Mouse (Mus musculus) spleen, postnatal 36 days (tissue): Measurements from ENCODE around the gene Emx2.

ENCODE experiments used
- DNase-seq, 2 experiments: peaks; one replicate each; pipeline ENCODE4 v3.0.0; 2022; ENCODE audit warnings: low spot score in 2 of 2, mixed read lengths in 1 of 2

The Emx2 gene

GRCm38 (mm10) chr19:59457951-59458742 is at the start of gene Emx2:
Gene Emx2 (plus strand): TSS chr19:59458372.
- DNase-seq, result no peak

- no peak for DNase-seq
These were observed 44.0 kb upstream of the Emx2 start for GRCm38 (mm10) chr19:59414128-59414527.

- peak; percentile 63 to 67 for DNase-seq
These were observed 40.1 kb upstream of the Emx2 start for GRCm38 (mm10) chr19:59418024-59418423.

GRCm38 (mm10) chr19:59418671-59419070 is 39.5 kb upstream of the Emx2 start:
- DNase-seq, result no peak

- DNase-seq, result no peak
These were observed 35.8 kb upstream of the Emx2 start for GRCm38 (mm10) chr19:59422393-59422792.

GRCm38 (mm10) chr19:59423685-59424084 is 34.5 kb upstream of the Emx2 start:
- no peak for DNase-seq

- DNase-seq, result no peak
These were observed 33.2 kb upstream of the Emx2 start for GRCm38 (mm10) chr19:59424975-59425374.

GRCm38 (mm10) chr19:59432286-59432685 is 25.9 kb upstream of the Emx2 start:
- DNase-seq, result no peak

- no peak for DNase-seq
These were observed 7.5 kb upstream of the Emx2 start for GRCm38 (mm10) chr19:59450561-59451135.

- DNase-seq, result no peak
These were observed 6.7 kb upstream of the Emx2 start for GRCm38 (mm10) chr19:59451441-59451951.

- no peak for DNase-seq
These were observed 5.9 kb upstream of the Emx2 start for GRCm38 (mm10) chr19:59452321-59452720.

GRCm38 (mm10) chr19:59453591-59453990 is 4.6 kb upstream of the Emx2 start:
- DNase-seq, result no peak

- peak; percentile 32 to 35 for DNase-seq
These were observed 4.0 kb upstream of the Emx2 start for GRCm38 (mm10) chr19:59454196-59454595.

GRCm38 (mm10) chr19:59455671-59456070 is 2.5 kb upstream of the Emx2 start:
- DNase-seq, result no peak

- DNase-seq, result no peak
These were observed 894 bp upstream of the Emx2 start for GRCm38 (mm10) chr19:59457011-59457945.

GRCm38 (mm10) chr19:59458743-59459135 is 567 bp downstream of the Emx2 start:
- DNase-seq, result no peak

GRCm38 (mm10) chr19:59459158-59459781 is 1.1 kb downstream of the Emx2 start:
- DNase-seq, result no peak

GRCm38 (mm10) chr19:59459811-59460241 is 1.7 kb downstream of the Emx2 start:
- DNase-seq, result no peak

- DNase-seq, result no peak
These were observed 2.4 kb downstream of the Emx2 start for GRCm38 (mm10) chr19:59460328-59461115.
